Mouse (Mus musculus): ENCODE results near the gene Siah3.
A peak's percentile ranks its signal among the peaks of the same experiment; 100 is the strongest.
"Not testable (repeated sequence)": the region's sequence is repeated elsewhere in the genome, so short reads cannot be mapped to it uniquely, and the experiment has no call there.

Gene Siah3

GRCm38 (mm10) chr14:75455743-75456421 is at the start of gene Siah3:
TSS of gene Siah3 (plus strand) at chr14:75455982.
- peak; percentile 43 for ATAC-seq (ENCODE audit: insufficient number of reproducible peaks, low FRiP score, low TSS enrichment)

GRCm38 (mm10) chr14:75409772-75410171 is 46.0 kb upstream of the Siah3 start:
- ATAC-seq (ENCODE audit: insufficient number of reproducible peaks, low FRiP score, low TSS enrichment): no peak

- no peak for ATAC-seq (ENCODE audit: insufficient number of reproducible peaks, low FRiP score, low TSS enrichment)
These were observed 45.4 kb upstream of the Siah3 start for GRCm38 (mm10) chr14:75410392-75410791.

GRCm38 (mm10) chr14:75418721-75419120 is 37.1 kb upstream of the Siah3 start:
- ATAC-seq (ENCODE audit: insufficient number of reproducible peaks, low FRiP score, low TSS enrichment): no peak

GRCm38 (mm10) chr14:75419876-75420275 is 35.9 kb upstream of the Siah3 start:
- ATAC-seq (ENCODE audit: insufficient number of reproducible peaks, low FRiP score, low TSS enrichment): no peak

- no peak for ATAC-seq (ENCODE audit: insufficient number of reproducible peaks, low FRiP score, low TSS enrichment)
These were observed 35.0 kb upstream of the Siah3 start for GRCm38 (mm10) chr14:75420811-75421210.

- ATAC-seq (ENCODE audit: insufficient number of reproducible peaks, low FRiP score, low TSS enrichment): no peak
These were observed 24.5 kb upstream of the Siah3 start for GRCm38 (mm10) chr14:75431173-75431786.

- ATAC-seq (ENCODE audit: insufficient number of reproducible peaks, low FRiP score, low TSS enrichment): no peak
These were observed 22.9 kb upstream of the Siah3 start for GRCm38 (mm10) chr14:75432850-75433249.

GRCm38 (mm10) chr14:75434576-75434975 is 21.2 kb upstream of the Siah3 start:
- ATAC-seq (ENCODE audit: insufficient number of reproducible peaks, low FRiP score, low TSS enrichment): no peak

GRCm38 (mm10) chr14:75444486-75445105 is 11.2 kb upstream of the Siah3 start:
- ATAC-seq (ENCODE audit: insufficient number of reproducible peaks, low FRiP score, low TSS enrichment): 0 out of 2 replicates have a peak, but pooled peaks have one; percentile 31

GRCm38 (mm10) chr14:75445281-75445947 is 10.4 kb upstream of the Siah3 start:
- ATAC-seq (ENCODE audit: insufficient number of reproducible peaks, low FRiP score, low TSS enrichment): peak; percentile 67

GRCm38 (mm10) chr14:75445948-75446281 is 9.9 kb upstream of the Siah3 start:
- ATAC-seq (ENCODE audit: insufficient number of reproducible peaks, low FRiP score, low TSS enrichment): no peak

GRCm38 (mm10) chr14:75446314-75446713 is 9.5 kb upstream of the Siah3 start:
- ATAC-seq (ENCODE audit: insufficient number of reproducible peaks, low FRiP score, low TSS enrichment): not testable (repeated sequence)

GRCm38 (mm10) chr14:75453906-75454305 is 1.9 kb upstream of the Siah3 start:
- ATAC-seq (ENCODE audit: insufficient number of reproducible peaks, low FRiP score, low TSS enrichment): no peak

GRCm38 (mm10) chr14:75454716-75455115 is 1.1 kb upstream of the Siah3 start:
- ATAC-seq (ENCODE audit: insufficient number of reproducible peaks, low FRiP score, low TSS enrichment): no peak

- no peak for ATAC-seq (ENCODE audit: insufficient number of reproducible peaks, low FRiP score, low TSS enrichment)
These were observed 430 bp upstream of the Siah3 start for GRCm38 (mm10) chr14:75455361-75455742.

- ATAC-seq (ENCODE audit: insufficient number of reproducible peaks, low FRiP score, low TSS enrichment): peak; percentile 67
These were observed 873 bp downstream of the Siah3 start for GRCm38 (mm10) chr14:75456489-75457220.

GRCm38 (mm10) chr14:75457221-75457600 is 1.4 kb downstream of the Siah3 start:
- no peak; the same call in 1 of the 2 replicates for ATAC-seq (ENCODE audit: insufficient number of reproducible peaks, low FRiP score, low TSS enrichment)

- ATAC-seq (ENCODE audit: insufficient number of reproducible peaks, low FRiP score, low TSS enrichment): no peak
These were observed 3.6 kb downstream of the Siah3 start for GRCm38 (mm10) chr14:75459431-75459830.

- no peak for ATAC-seq (ENCODE audit: insufficient number of reproducible peaks, low FRiP score, low TSS enrichment)
These were observed 4.2 kb downstream of the Siah3 start for GRCm38 (mm10) chr14:75459991-75460390.

GRCm38 (mm10) chr14:75460436-75460835 is 4.7 kb downstream of the Siah3 start:
- no peak for ATAC-seq (ENCODE audit: insufficient number of reproducible peaks, low FRiP score, low TSS enrichment)

All from cerebellum, adult (tissue).